Mouse (Mus musculus) cerebellum, adult 2 months (tissue): ENCODE results near the gene Zfp444.

Source experiments
- CTCF ChIP-seq: fragments of 200-500 bp; IDR thresholded peaks from 2 replicates; pipeline ENCODE4 v1.5.1; 2011; ENCODE audit warnings: low read depth, mild to moderate bottlenecking, control low read depth, low read length, moderate library complexity, borderline replicate concordance; ENCODE audit not compliant: insufficient read depth
- POLR2A ChIP-seq: fragments of 200-500 bp; IDR thresholded peaks from 2 replicates; pipeline ENCODE4 v1.6.1; 2011; ENCODE audit warnings: low read length, control low read depth, borderline replicate concordance; ENCODE audit not compliant: insufficient read depth

GRCm38 (mm10) chr7:6146194-6146981, 25.6 kb upstream of the Zfp444 start:
- no peak for TF ChIP-seq CTCF
- no peak for TF ChIP-seq POLR2A
